Mouse (Mus musculus) kidney, embryonic 14.5 days (tissue): Measurements from ENCODE around the gene Ap3b1. TPM values are rescaled to one million over a fixed set of nuclear protein-coding genes. Genes with fewer than 3 reads are reported as not detected.

ENCODE experiments used
- microRNA-seq: library from miRNA; unstranded; fragments of <30 nt; microRNA quantifications from one replicate; pipeline ENCODE4, GENCODE M21; 2016
- polyA plus RNA-seq: library from polyadenylated mRNA; unstranded; fragments of >200 nt; fragmentation: Nextera tagmentation; extraction: Ambion mirVana; gene quantifications from 2 replicates; pipeline ENCODE4 v1.2.1, GENCODE M21; 2014

Gene Ap3b1
- polyA plus RNA-seq, 1 experiment from 2014 or later = 51.4 TPM

Small RNA genes within 50 kb of the gene (microRNA-seq; reads per million reads assigned to microRNA genes)
- not detected for gene Gm25109

Other genes with a start within 250 kb of the Ap3b1 start
- gene Scamp1, start 73.1 kb upstream of the Ap3b1 start, polyA plus RNA-seq = 17.7 and 34.4 TPM in 2 replicates